In genomic region chr13:56612331-56612730, GRCm38 (mm10) we compare ENCODE assay signal across 10 mouse cellular contexts. TPM values are rescaled to one million over a fixed set of nuclear protein-coding genes. Genes with fewer than 3 reads are reported as not detected.
DNase-seq lines count a peak whose midpoint lies in the region; ATAC-seq and TF ChIP-seq lines count a peak whose summit lies in the region.
"Had no signal": no experiment of that assay in that cellular context is flagged by ENCODE, and none has a peak within 500 bp of the region (broad histone marks: within the 10 kb centered on the region; RNA-seq: fewer than 3 reads in every experiment).

No protein-coding gene starts in this region.

- TF ChIP-seq POLR2A in lung, adult 2 months (IDR thresholded peaks at IDR 0.05; ENCODE audit: borderline replicate concordance, extremely low read depth, low read depth, low read length), result no peak

- peak overlapping the region; percentile 19; the same call in 1 of the 2 replicates for H3K4me3 ChIP-seq in lung, embryonic 14.5 days (ENCODE audit: low read depth, low read length)
- H3K4me3 ChIP-seq in lung, adult 2 months (replicated peaks; ENCODE audit: extremely low read depth, low read depth, low read length), result no peak overlapping the region
- peak overlapping the region; percentile 8; the same call in 1 of the 2 replicates for H3K4me3 ChIP-seq in embryonic facial prominence, embryonic 12.5 days
- no peak overlapping the region for H3K4me3 ChIP-seq in heart, embryonic 16.5 days (ENCODE audit: low read length)
- H3K4me3 ChIP-seq in layer of hippocampus, adult 2 months, result no peak overlapping the region

- WGBS in lung, embryonic 14.5 days, result 10% methylated on average over 10 of the region's 10 CpGs
- 29% methylated on average over 10 of the region's 10 CpGs for WGBS in lung, adult 2 months
- 4% methylated on average over 10 of the region's 10 CpGs for WGBS in embryonic facial prominence, embryonic 12.5 days
- 24% methylated on average over 10 of the region's 10 CpGs for WGBS in heart, embryonic 16.5 days

- H3K36me3 ChIP-seq in lung, embryonic 14.5 days (ENCODE audit: insufficient read depth), result peaks cover 14% of the 10 kb centered on the region; the same call in 1 of the 2 replicates
- H3K36me3 ChIP-seq in embryonic facial prominence, embryonic 12.5 days, result peaks cover 10% of the 10 kb centered on the region
- no peaks in the 10 kb centered on the region for H3K36me3 ChIP-seq in heart, embryonic 16.5 days (ENCODE audit: control insufficient read depth, insufficient read depth)

- peak overlapping the region; percentile 56; the same call in 1 of the 2 replicates for H3K27ac ChIP-seq in lung, embryonic 14.5 days (ENCODE audit: low read depth)
- H3K27ac ChIP-seq in embryonic facial prominence, embryonic 12.5 days, result peak overlapping the region; percentile 80
- H3K27ac ChIP-seq in heart, embryonic 16.5 days (ENCODE audit: low read length), result peak overlapping the region; percentile 13; the same call in 1 of the 2 replicates
- no peak overlapping the region for H3K27ac ChIP-seq in layer of hippocampus, adult 2 months

- peaks cover 49% of the 10 kb centered on the region for H3K4me1 ChIP-seq in lung, embryonic 14.5 days (ENCODE audit: insufficient read depth)
- H3K4me1 ChIP-seq in lung, adult 2 months (ENCODE audit: control insufficient read depth, insufficient read depth, low read length), result peaks cover 20% of the 10 kb centered on the region
- peaks cover 71% of the 10 kb centered on the region for H3K4me1 ChIP-seq in embryonic facial prominence, embryonic 12.5 days
- H3K4me1 ChIP-seq in heart, embryonic 16.5 days (ENCODE audit: control insufficient read depth, insufficient read depth, low read length), result peaks cover 33% of the 10 kb centered on the region

- no peaks in the 10 kb centered on the region for H3K9me3 ChIP-seq in lung, embryonic 14.5 days (ENCODE audit: low read depth, low read length)
- no peaks in the 10 kb centered on the region for H3K9me3 ChIP-seq in embryonic facial prominence, embryonic 12.5 days
- H3K9me3 ChIP-seq in heart, embryonic 16.5 days (replicated peaks; ENCODE audit: control insufficient read depth, low read length), result no peaks in the 10 kb centered on the region

- peak; percentile 68 for DNase-seq in lung, embryonic 14.5 days
- no peak for DNase-seq in lung, adult 2 months
- DNase-seq in retina, embryonic 14.5 days (ENCODE audit: low spot score), result peak; percentile 50
- DNase-seq in layer of hippocampus, adult 2 months (ENCODE audit: low spot score in 2 of 2), result no peak
- DNase-seq in urinary bladder, adult 2 months (ENCODE audit: low spot score), result no peak
- DNase-seq: cerebellum, postnatal 36 days; thymus, postnatal 25 days had no signal

- ATAC-seq in lung, embryonic 14.5 days (ENCODE audit: insufficient read depth), result no peak
- no peak for ATAC-seq in embryonic facial prominence, embryonic 12.5 days (ENCODE audit: insufficient number of reproducible peaks, insufficient read depth, low FRiP score, low TSS enrichment)
- ATAC-seq in heart, embryonic 16.5 days (replicated peaks; ENCODE audit: extremely low read depth, insufficient read depth, low FRiP score), result no peak
- no peak for ATAC-seq in CD4-positive, CD25-positive, alpha-beta regulatory T cell, adult 4 months

- H3K27me3 ChIP-seq in lung, embryonic 14.5 days (ENCODE audit: insufficient read depth, low read length), result no peaks in the 10 kb centered on the region
- H3K27me3 ChIP-seq in embryonic facial prominence, embryonic 12.5 days, result no peaks in the 10 kb centered on the region
- H3K27me3 ChIP-seq in heart, embryonic 16.5 days (ENCODE audit: control insufficient read depth, insufficient read depth, low read length), result peaks cover 28% of the 10 kb centered on the region

- peak overlapping the region; percentile 93 for H3K4me2 ChIP-seq in lung, embryonic 14.5 days
- H3K4me2 ChIP-seq in embryonic facial prominence, embryonic 12.5 days (replicated peaks), result peak overlapping the region; percentile 91
- H3K4me2 ChIP-seq in heart, embryonic 16.5 days (ENCODE audit: low read depth, low read length), result peak overlapping the region; percentile 20

- peak overlapping the region; percentile 42 for H3K9ac ChIP-seq in lung, embryonic 14.5 days
- no peak overlapping the region for H3K9ac ChIP-seq in embryonic facial prominence, embryonic 12.5 days
- H3K9ac ChIP-seq in heart, embryonic 16.5 days (ENCODE audit: low read length), result no peak overlapping the region

- no peak for TF ChIP-seq CTCF in lung, embryonic 14.5 days (IDR thresholded peaks at IDR 0.05; ENCODE audit: low read depth)
- no peak for TF ChIP-seq CTCF in lung, adult 2 months (IDR thresholded peaks at IDR 0.05; ENCODE audit: insufficient read depth, low read length)
- no peak for TF ChIP-seq CTCF in layer of hippocampus, adult 2 months (conservative IDR thresholded peaks at IDR 0.05)

RNA-seq across cellular contexts. Expression of gene Tgfbi, which starts 3.0 kb away (rescaled TPM):
- 165 and 171 TPM in 2 replicates for polyA plus RNA-seq in lung, embryonic 14.5 days (2014; fragmentation: Nextera tagmentation; extraction: Ambion mirVana)
- polyA plus RNA-seq in lung, adult 2 months (2012; rRNA removed), result 50.8 and 53.9 TPM in 2 replicates
- 120 and 121 TPM in 2 replicates for polyA plus RNA-seq in embryonic facial prominence, embryonic 12.5 days (2016; fragmentation: Nextera tagmentation; extraction: Ambion mirVana)
- 32.7 and 39.5 TPM in 2 replicates for polyA plus RNA-seq in heart, embryonic 16.5 days (2015; fragmentation: Nextera tagmentation; extraction: Ambion mirVana)
- total RNA-seq in layer of hippocampus, adult 2 months (2021), result 1 to 10 TPM; 3.1 to 3.8 TPM
- 151 and 155 TPM in 2 replicates for polyA plus RNA-seq in urinary bladder, adult 2 months (2012; rRNA removed)
- under 1 TPM; 0.40 to 0.75 TPM for polyA plus RNA-seq in CD4-positive, CD25-positive, alpha-beta regulatory T cell, adult 4 months (2017; shearing (Covaris generic))

Comparison
In these comparisons a context has a peak if more than half of its experiments do, and no peak if none do; other contexts are left out.
1. DNase-seq: peak in lung, embryonic 14.5 days (single experiment) and retina, embryonic 14.5 days (single experiment); none in lung, adult 2 months (single experiment), layer of hippocampus, adult 2 months (0 of 2) and urinary bladder, adult 2 months (single experiment).
2. H3K4me3 ChIP-seq: peak in lung, embryonic 14.5 days (single experiment) and embryonic facial prominence, embryonic 12.5 days (single experiment); none in lung, adult 2 months (single experiment), heart, embryonic 16.5 days (single experiment) and layer of hippocampus, adult 2 months (single experiment).
3. H3K4me2 ChIP-seq: peak in every context shown above with its lines; median percentile 93 in lung, embryonic 14.5 days; 91 in embryonic facial prominence, embryonic 12.5 days; 20 in heart, embryonic 16.5 days.
4. RNA of gene Tgfbi, which starts 3.0 kb away (polyA plus RNA-seq): 165 to 171 TPM in lung, embryonic 14.5 days, 151 to 155 TPM in urinary bladder, adult 2 months, 120 to 121 TPM in embryonic facial prominence, embryonic 12.5 days, 50.8 to 53.9 TPM in lung, adult 2 months and 32.7 to 39.5 TPM in heart, embryonic 16.5 days; 0.40 to 0.75 TPM in CD4-positive, CD25-positive, alpha-beta regulatory T cell, adult 4 months; every median in the first group is over 10 times any median in the second.